Comparison of ENCODE assay signal across 9 mouse cellular contexts in genomic region chr8:64023579-64023978, GRCm38 (mm10).
DNase-seq lines count a peak whose midpoint lies in the region; ATAC-seq and TF ChIP-seq lines count a peak whose summit lies in the region.
"Had no signal": no experiment of that assay in that cellular context is flagged by ENCODE, and none has a peak within 500 bp of the region (broad histone marks: within the 10 kb centered on the region; RNA-seq: fewer than 3 reads in every experiment).

No protein-coding gene starts in this region.

- TF ChIP-seq CTCF in liver, adult 2 months (IDR thresholded peaks at IDR 0.05; ENCODE audit: low read depth, low read length), result no peak

- no peak for TF ChIP-seq POLR2A in liver, adult 2 months (IDR thresholded peaks at IDR 0.05; ENCODE audit: extremely low read depth, insufficient read depth, low read length)

- ATAC-seq in cerebellum, adult (ENCODE audit: insufficient number of reproducible peaks, low FRiP score, low TSS enrichment), result peak; percentile 75; the same call in 1 of the 2 replicates
- no peak for ATAC-seq in liver, embryonic 11.5 days (replicated peaks; ENCODE audit: low FRiP score)
- peak; percentile 88 for ATAC-seq in forebrain, embryonic 16.5 days
- peak; percentile 76 for ATAC-seq in neural tube, embryonic 14.5 days (ENCODE audit: low read depth)

- H3K4me2 ChIP-seq in liver, embryonic 11.5 days, result no peak overlapping the region
- H3K4me2 ChIP-seq in forebrain, embryonic 16.5 days (ENCODE audit: low read length), result no peak overlapping the region
- no peak overlapping the region for H3K4me2 ChIP-seq in neural tube, embryonic 14.5 days (ENCODE audit: low read depth, low read length)
- H3K4me2 ChIP-seq: neural tube, embryonic 13.5 days had no signal

- H3K79me2 ChIP-seq in liver, adult 2 months (ENCODE audit: control insufficient read depth, insufficient read depth, low read length), result no peaks in the 10 kb centered on the region

- no peak for DNase-seq in cerebellum, adult 9-11 months
- DNase-seq in liver, adult 2 months (ENCODE audit: extremely low read depth, low read depth, low spot score), result peak; percentile 10
- no peak for DNase-seq in liver, embryonic 11.5 days (ENCODE audit: low spot score)
- no peak for DNase-seq in adrenal gland, postnatal 10 days
- DNase-seq in urinary bladder, adult 2 months (ENCODE audit: low spot score), result no peak

- H3K4me3 ChIP-seq in liver, adult 2 months (ENCODE audit: insufficient read depth, low read depth, low read length), result no peak overlapping the region
- no peak overlapping the region for H3K4me3 ChIP-seq in liver, embryonic 11.5 days (ENCODE audit: low read depth, low read length)
- H3K4me3 ChIP-seq in forebrain, embryonic 16.5 days (replicated peaks; ENCODE audit: low read length), result no peak overlapping the region
- no peak overlapping the region for H3K4me3 ChIP-seq in neural tube, embryonic 14.5 days (ENCODE audit: low read depth, low read length)
- H3K4me3 ChIP-seq: neural tube, embryonic 13.5 days had no signal

- WGBS in liver, adult 2 months, result 32% methylated on average over 5 of the region's 5 CpGs
- 31% methylated on average over 5 of the region's 5 CpGs for WGBS in liver, embryonic 11.5 days
- WGBS in forebrain, embryonic 16.5 days, result 33% methylated on average over 5 of the region's 5 CpGs
- WGBS in neural tube, embryonic 14.5 days, result 36% methylated on average over 5 of the region's 5 CpGs

- no peaks in the 10 kb centered on the region for H3K4me1 ChIP-seq in liver, adult 2 months (ENCODE audit: control insufficient read depth, insufficient read depth, low read length)
- no peaks in the 10 kb centered on the region for H3K4me1 ChIP-seq in liver, embryonic 11.5 days (replicated peaks; ENCODE audit: control insufficient read depth, insufficient read depth, low read length)
- no peaks in the 10 kb centered on the region for H3K4me1 ChIP-seq in forebrain, embryonic 16.5 days (replicated peaks; ENCODE audit: control insufficient read depth, insufficient read depth, low read length)
- H3K4me1 ChIP-seq in neural tube, embryonic 14.5 days (ENCODE audit: control insufficient read depth, insufficient read depth, low read length), result no peaks in the 10 kb centered on the region
- H3K4me1 ChIP-seq: neural tube, embryonic 13.5 days had no signal

- H3K9ac ChIP-seq in liver, adult 2 months (ENCODE audit: low read depth, low read length), result no peak overlapping the region
- H3K9ac ChIP-seq in liver, embryonic 11.5 days (ENCODE audit: low read depth, low read length), result no peak overlapping the region
- no peak overlapping the region for H3K9ac ChIP-seq in forebrain, embryonic 16.5 days (replicated peaks; ENCODE audit: low read depth, low read length)
- H3K9ac ChIP-seq in neural tube, embryonic 14.5 days (replicated peaks; ENCODE audit: low read depth, low read length), result no peak overlapping the region
- H3K9ac ChIP-seq: neural tube, embryonic 13.5 days had no signal

- no peak overlapping the region for H3K27ac ChIP-seq in liver, adult 2 months (replicated peaks; ENCODE audit: insufficient read depth, low read depth, low read length)
- H3K27ac ChIP-seq in liver, embryonic 11.5 days (ENCODE audit: low read depth, low read length), result no peak overlapping the region
- no peak overlapping the region for H3K27ac ChIP-seq in forebrain, embryonic 16.5 days (ENCODE audit: low read length)
- no peak overlapping the region for H3K27ac ChIP-seq in neural tube, embryonic 14.5 days (ENCODE audit: low read depth, low read length)
- H3K27ac ChIP-seq: neural tube, embryonic 13.5 days had no signal

- no peaks in the 10 kb centered on the region for H3K27me3 ChIP-seq in liver, adult 2 months (ENCODE audit: control insufficient read depth, insufficient read depth, low read length)
- H3K27me3 ChIP-seq in liver, embryonic 11.5 days (replicated peaks; ENCODE audit: control insufficient read depth, insufficient read depth, low read length), result no peaks in the 10 kb centered on the region
- H3K27me3 ChIP-seq in forebrain, embryonic 16.5 days (replicated peaks; ENCODE audit: control insufficient read depth, insufficient read depth, low read length), result no peaks in the 10 kb centered on the region
- no peaks in the 10 kb centered on the region for H3K27me3 ChIP-seq in neural tube, embryonic 14.5 days (ENCODE audit: control insufficient read depth, insufficient read depth, low read length)
- H3K27me3 ChIP-seq: neural tube, embryonic 13.5 days had no signal

- no peaks in the 10 kb centered on the region for H3K9me3 ChIP-seq in liver, embryonic 11.5 days (ENCODE audit: control insufficient read depth, low read length)
- no peaks in the 10 kb centered on the region for H3K9me3 ChIP-seq in forebrain, embryonic 16.5 days (ENCODE audit: control insufficient read depth, low read length)
- H3K9me3 ChIP-seq in neural tube, embryonic 14.5 days (ENCODE audit: control insufficient read depth, low read length), result no peaks in the 10 kb centered on the region
- H3K9me3 ChIP-seq: neural tube, embryonic 13.5 days had no signal

- H3K36me3 ChIP-seq in liver, adult 2 months (ENCODE audit: control insufficient read depth, insufficient read depth, low read length), result no peaks in the 10 kb centered on the region
- no peaks in the 10 kb centered on the region for H3K36me3 ChIP-seq in liver, embryonic 11.5 days (ENCODE audit: control insufficient read depth, insufficient read depth, low read length)
- no peaks in the 10 kb centered on the region for H3K36me3 ChIP-seq in forebrain, embryonic 16.5 days (ENCODE audit: control insufficient read depth, insufficient read depth)
- H3K36me3 ChIP-seq in neural tube, embryonic 14.5 days (ENCODE audit: control insufficient read depth, insufficient read depth, low read length), result no peaks in the 10 kb centered on the region
- H3K36me3 ChIP-seq: neural tube, embryonic 13.5 days had no signal
